Mouse (Mus musculus) gonadal fat pad, adult 2 months (tissue): ENCODE measurements around the gene H2afz. TPM values are rescaled to one million over a fixed set of nuclear protein-coding genes. Genes with fewer than 3 reads are reported as not detected.
"Not testable (repeated sequence)": the region's sequence is repeated elsewhere in the genome, so short reads cannot be mapped to it uniquely, and the experiment has no call there.

Experiments
- DNase-seq: peaks from one replicate; pipeline ENCODE4 v3.0.0-alpha.2; 2012; ENCODE audit warnings: low read depth
- polyA plus RNA-seq: library from polyadenylated mRNA; depleted of rRNA; stranded (reverse); fragments of >200 nt; gene quantifications from 2 replicates; pipeline ENCODE4 v1.2.3, GENCODE M21; 2012

H2afz gene
- polyA plus RNA-seq, 1 experiment = 439 TPM

- no peak for DNase-seq
Measured at GRCm38 (mm10) chr3:137863330-137864123, 760 bp upstream of the H2afz start.

DNA sequence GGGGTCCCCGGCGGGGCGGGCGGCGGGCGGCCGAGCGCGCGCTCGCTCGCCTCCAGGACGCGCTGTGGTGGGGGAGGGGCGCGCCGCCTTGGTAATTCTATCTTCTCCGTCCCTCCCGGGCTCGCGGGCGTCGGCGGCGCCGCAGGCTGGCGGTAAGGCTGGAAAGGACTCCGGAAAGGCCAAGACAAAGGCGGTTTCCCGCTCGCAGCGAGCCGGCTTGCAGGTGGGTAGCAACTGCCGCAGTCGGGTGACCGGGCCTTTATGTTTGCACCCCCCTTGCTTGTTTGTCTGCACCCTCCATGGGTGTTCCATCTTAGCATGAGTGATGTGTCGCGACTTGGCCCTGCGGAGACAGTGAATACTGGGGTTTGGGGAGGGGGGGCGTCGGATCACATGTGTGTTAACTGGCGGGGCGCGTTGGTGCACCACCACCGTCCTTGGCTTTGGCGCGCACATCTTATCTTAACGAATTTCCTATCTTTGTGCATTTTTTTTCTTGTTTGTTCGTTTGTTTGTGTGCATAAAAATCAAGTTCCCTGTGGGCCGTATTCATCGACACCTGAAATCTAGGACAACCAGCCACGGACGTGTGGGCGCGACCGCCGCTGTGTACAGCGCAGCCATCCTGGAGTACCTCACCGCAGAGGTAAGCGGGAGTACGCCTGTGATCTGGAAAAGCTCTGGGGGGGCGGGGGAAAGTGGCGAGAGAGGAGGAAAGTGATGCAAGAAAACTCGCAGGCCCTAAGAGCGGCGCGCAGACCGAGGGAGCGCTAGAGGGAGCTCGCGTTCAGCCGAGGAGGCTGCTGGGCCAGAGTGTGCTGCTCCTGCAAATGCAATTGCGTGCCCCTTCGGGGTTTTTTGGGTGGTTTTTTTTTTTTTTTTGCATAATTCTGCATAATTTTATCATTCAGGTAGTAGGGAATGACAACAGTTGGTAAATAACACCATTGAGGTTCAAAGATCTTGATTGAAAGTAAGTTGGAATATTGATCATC lies 998 bp downstream of the H2afz start:
- peak; percentile 47 for DNase-seq

GRCm38 (mm10) chr3:137867133-137867436 lies 2.8 kb downstream of the H2afz start:
- DNase-seq = no peak

DNA sequence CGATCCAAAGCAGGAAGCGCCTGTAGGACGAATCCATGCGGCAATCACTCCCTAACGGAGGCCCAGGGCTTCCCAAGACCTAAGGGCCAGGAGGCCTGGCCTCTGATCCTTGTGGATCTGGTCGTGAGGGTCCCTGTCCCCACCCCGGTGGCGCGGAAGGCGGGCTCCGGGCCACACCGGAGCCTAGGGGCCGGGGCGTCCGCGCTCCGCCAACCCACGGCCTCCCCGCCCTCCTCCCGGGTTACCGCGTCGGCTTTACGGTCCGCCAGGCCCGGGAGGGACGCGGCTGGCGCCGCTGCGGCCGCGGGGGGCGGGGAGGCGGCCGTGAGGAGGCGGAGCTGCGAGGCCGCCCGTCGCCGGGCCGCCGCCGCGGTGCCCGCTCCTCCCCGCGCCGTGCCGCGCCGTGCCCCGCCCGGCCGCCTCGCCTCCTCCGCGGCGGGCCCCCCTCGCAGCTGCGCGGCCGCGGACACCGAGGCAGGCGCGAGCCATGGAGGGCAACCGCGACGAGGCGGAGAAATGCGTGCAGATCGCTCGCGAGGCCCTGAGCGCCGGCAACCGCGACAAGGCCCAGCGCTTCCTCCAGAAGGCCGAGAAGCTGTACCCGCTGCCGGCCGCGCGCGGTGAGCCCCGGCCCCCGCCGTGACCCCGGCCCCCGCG lies 3.3 kb downstream of the H2afz start, which contains the start of gene Dnajb14:
Gene Dnajb14 (plus strand): TSS at position 239 of the 657 bp plus-strand sequence.
- no peak for DNase-seq

GRCm38 (mm10) chr3:137868094-137868913 lies 4.0 kb downstream of the H2afz start:
- no peak for DNase-seq

- DNase-seq = no peak
Measured at GRCm38 (mm10) chr3:137869395-137869794, 5.1 kb downstream of the H2afz start.

- DNase-seq = no peak
Measured at GRCm38 (mm10) chr3:137879313-137879712, 15.0 kb downstream of the H2afz start.

- DNase-seq = no peak
Measured at GRCm38 (mm10) chr3:137880109-137880748, 15.9 kb downstream of the H2afz start.

GRCm38 (mm10) chr3:137881093-137881492 lies 16.8 kb downstream of the H2afz start:
- no peak for DNase-seq

DNA sequence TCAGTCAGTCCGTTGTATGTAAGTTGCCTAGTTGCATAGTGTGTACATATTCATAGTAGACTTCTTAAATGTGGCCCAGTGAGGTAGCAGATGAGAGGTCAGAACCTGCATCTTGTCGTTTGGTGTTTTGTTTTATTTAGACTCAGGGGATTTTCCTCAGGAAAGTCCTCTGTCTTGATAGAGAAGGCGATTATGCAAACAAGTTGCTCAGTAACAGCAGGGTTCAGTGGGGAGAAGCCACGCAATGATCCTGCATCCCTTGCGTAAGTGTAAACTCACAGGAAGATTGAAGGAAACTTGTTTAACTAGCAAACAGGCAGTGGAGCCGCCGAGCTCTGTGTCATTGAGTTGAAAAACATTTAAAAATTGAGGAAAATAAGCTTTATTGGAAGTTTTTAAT lies 23.7 kb downstream of the H2afz start:
- DNase-seq = no peak

DNA sequence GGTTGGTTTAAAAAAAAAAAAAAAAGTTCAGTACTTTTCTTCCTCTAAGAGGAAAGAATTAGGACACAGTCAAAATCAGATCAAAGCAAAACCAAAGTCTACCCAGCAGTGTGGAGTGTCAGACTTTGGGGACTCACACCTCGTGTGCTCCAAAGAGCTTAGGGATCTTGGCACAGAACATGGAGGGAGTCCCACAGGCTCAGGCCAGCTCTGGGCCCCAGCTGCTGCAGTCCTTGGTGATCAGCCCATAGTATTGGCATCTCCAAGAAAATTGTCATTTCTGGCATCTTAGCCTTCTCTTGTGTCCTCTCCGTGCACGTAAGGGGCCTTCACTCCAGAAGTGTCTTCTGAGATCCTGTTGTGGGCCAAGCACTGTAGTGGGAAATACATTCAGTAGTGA lies 26.8 kb downstream of the H2afz start:
- DNase-seq = no peak

DNA sequence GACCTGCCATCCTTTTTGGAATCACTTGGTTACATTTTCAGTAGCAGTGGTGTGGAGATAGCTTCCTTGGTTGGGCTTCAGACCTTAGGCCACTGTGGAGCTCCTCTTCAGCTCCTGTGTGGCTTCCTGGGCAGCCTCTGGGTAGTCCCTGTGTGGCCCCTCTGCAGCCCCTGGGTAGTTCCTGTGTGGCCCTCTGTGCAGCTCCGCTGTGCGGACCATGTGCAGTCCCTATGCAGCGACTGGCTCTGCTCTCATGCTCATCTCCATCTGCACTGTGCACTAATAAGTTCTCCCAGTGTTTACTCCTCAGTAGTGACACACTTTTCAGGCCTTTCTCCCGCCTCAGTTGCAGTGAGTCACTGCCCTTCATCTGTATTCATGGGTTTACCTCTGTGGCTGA lies 27.8 kb downstream of the H2afz start:
- no peak for DNase-seq

DNA sequence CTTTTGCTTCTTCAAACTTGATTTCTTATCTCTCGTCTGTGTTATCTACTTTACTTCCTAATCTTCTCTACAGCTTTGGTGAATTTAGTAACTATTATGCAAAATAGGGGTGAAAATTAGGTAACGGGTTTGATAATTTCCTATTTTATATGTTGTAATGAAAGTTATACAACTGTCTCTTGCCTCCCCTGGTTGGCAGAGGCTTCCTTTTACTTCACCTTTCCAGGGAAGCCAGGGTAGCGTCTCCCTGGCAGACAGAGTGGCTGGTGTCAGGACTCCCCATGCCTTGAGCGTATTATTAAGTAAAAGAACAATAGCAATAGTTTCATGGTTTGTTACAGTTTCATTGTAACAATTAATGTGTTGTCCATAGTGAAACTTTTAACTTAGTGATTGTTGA lies 29.5 kb downstream of the H2afz start:
- no peak for DNase-seq

DNA sequence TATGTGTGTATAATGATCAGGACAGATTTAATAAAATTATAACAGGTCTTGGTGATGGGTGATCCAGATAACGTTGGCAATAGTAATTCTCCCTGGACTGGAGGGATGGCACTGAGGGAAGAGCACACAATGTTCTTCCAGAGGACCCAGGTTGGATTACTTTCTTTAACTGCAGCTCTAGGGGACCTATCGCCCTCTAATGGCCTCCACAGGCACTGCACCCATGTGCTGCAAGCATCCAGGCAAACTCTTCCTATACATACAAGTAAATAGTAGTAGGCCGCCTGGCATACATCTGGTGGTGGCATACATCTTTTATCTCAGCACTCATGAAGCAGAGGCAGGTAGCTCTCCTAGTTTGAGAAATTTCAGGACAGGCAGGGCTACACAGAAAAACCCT lies 30.9 kb downstream of the H2afz start:
- no peak for DNase-seq

DNA sequence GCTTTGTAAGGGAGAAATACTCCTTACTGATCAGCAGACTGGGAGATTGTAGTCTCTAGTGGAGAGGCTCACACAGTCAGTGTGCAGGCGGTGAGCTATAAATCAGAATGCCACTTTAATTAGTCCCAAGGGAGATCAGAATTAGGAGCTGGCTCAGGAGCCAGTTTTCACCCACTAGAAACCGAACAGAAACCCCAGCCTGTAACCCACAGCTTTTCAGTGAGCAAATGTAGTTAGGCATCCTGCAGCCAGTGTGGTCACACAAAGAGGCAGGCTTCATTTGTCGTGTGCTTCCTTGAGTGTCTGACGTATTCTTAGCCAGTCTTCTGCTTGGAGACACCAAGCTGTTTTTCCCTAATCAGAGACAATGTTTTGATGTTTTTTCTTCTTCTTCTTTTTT lies 32.1 kb downstream of the H2afz start:
- no peak for DNase-seq

GRCm38 (mm10) chr3:137896867-137897266 lies 32.6 kb downstream of the H2afz start:
- no peak for DNase-seq

GRCm38 (mm10) chr3:137897685-137898084 lies 33.4 kb downstream of the H2afz start:
- DNase-seq = no peak

DNA sequence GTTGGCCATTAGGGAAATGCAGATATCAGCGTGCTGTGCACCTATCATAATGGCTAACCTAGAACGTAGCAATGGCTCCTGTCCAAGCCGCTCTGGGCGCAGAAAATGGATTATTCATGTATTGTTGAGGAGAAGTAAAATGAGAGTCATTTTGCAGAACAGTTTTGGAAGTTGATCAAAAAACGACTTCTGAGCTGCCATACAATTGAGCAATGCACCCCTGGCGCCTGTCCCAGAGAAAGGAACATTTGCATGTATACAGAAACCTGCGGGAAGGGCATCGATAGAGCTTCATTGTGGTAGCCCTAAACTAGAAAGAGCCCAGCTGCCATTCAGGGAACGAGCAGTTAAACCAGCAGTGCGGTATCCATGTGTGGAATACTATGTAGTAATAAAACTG lies 35.9 kb downstream of the H2afz start:
- DNase-seq = no peak

- DNase-seq = no peak
Measured at GRCm38 (mm10) chr3:137913093-137913492, 48.8 kb downstream of the H2afz start.

DNA sequence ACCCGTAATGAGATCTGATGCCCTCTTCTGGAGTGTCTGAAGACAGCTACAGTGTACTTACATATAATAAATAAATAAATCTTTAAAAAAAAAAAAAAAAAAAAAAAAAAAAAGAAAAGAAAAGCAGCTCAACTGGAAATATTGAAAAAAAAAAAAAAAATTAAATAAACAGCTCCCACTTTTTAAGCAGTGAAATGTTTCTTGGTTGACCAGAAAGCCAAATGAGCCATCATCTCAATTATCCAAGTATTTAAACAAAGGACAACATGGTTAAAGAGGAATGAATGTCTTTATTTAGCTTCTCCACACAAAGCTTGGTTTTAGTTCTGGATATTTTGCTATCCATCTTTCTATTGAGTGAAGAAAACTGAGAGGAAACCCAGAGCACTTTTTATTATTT lies 50.3 kb downstream of the H2afz start:
- not testable (repeated sequence) for DNase-seq
